Mouse (Mus musculus) ovary, postnatal 10 days (tissue): ENCODE results near the gene Klhl3.

ENCODE experiments used
- DNase-seq: peaks from one replicate; pipeline ENCODE4 v3.0.0; 2022; ENCODE audit warnings: low spot score

Klhl3 gene

GRCm38 (mm10) chr13:58066496-58067389, 46.6 kb downstream of the Klhl3 start:
- no peak for DNase-seq

DNA sequence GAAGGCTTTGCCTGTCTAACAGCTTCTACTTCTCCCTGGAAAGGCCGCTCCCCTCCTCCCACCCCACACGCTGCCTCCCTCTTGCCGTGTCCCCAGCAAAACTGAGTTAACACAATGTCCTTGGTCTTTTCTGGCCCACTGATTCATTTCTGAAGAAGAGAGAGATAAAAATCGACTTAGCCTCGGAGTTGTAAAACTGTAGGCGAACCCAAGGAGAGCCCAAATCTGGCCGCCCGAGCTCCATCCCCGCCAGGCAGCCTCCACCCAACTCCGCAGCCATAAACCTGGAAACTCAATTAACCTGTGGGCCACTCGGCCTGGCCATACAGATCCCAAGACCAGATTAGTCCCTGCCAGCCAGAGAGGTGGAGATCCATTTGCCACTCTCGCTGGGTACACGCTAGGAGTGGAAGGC, 47.3 kb downstream of the Klhl3 start:
- no peak for DNase-seq

GRCm38 (mm10) chr13:58065316-58065715, 48.1 kb downstream of the Klhl3 start:
- no peak for DNase-seq

DNA sequence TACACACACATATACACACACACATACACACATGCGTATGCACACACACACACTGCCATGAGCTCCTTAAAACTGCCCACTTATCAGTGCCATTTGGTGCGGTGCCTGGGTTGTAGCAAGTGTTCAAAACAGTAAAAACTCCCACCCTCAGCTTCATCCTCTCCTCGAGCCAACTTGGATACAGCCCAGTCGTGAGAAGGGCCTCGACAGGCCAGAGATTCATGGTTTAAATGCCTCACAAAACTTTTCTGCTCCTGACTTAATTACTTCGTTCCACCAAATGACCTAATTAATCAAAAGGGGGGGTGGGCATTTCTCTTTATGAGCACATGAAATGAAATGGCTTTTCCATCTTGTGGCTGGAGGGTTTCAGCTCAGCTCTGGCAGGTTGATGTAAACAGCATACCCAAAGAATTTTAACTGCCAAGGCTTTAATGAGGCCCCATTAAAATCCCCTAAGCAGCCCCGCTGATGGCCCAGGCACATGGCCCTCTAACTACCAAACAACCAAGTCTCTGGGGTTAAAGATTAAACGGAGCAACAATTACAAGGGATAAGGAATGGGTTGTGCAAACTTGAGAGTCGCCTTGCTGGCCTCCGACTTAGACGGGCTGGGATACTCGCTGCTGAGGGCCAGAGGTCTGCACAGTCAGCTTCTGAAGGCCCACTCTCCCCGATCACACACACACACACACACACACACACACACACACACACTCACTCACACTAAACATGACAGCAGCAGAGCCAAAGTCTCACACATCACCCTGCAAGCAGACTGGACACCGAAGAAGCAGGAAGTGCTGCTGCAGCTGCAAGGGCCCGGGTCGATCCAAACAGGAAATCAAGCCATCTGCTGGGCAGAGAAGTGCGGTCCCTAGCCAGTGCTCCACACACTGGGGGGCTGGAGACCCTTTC, 55.2 kb downstream of the Klhl3 start:
- no peak for DNase-seq

GRCm38 (mm10) chr13:58056618-58057017, 56.8 kb downstream of the Klhl3 start:
- no peak for DNase-seq

- no peak for DNase-seq
Measured at GRCm38 (mm10) chr13:58053628-58054027, 59.8 kb downstream of the Klhl3 start.

GRCm38 (mm10) chr13:58051654-58052053, 61.7 kb downstream of the Klhl3 start:
- DNase-seq: no peak

DNA sequence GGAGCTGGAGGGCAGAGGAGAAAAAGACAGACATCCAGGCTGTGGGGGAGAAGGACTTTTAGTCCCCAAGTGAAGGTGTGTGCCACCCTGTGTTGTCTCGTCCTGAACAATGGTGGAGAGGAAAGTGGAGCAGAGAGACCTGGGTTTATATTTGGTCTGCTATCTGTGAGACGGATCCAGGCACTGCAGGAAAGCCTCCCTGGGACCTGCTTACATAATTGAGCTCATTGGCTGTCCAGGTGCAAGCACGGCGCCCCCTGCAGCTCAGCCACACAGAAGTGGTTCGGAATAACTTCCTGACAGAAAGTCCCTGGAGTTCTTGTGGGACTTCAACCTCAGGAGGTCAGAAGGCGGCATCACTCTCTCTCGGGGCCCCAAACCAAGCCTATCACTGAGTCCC, 62.1 kb downstream of the Klhl3 start:
- no peak for DNase-seq

GRCm38 (mm10) chr13:58049121-58049520, 64.3 kb downstream of the Klhl3 start:
- no peak for DNase-seq

GRCm38 (mm10) chr13:58048076-58048475, 65.3 kb downstream of the Klhl3 start:
- no peak for DNase-seq

GRCm38 (mm10) chr13:58046178-58046577, 67.2 kb downstream of the Klhl3 start:
- no peak for DNase-seq

DNA sequence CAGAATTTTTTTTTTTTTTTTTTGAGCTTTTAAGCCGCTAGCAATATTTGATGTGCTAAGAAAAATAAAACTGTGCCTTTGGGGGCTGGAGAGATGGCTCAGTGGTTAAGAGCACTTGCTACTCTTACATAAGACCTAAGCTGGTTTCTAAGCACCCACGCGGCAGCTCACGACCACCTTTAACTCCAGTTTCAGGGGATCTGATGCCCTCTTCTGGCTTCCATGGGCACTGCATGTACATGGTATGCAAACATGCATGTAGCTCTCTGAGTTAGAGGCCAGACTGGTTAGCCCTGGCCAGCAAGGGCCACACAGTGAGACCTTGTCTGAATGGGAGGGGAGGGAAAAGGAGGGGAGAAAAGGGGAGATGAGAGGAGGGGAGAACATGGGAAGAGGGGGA, 68.1 kb downstream of the Klhl3 start:
- DNase-seq: no peak

- no peak for DNase-seq
Measured at GRCm38 (mm10) chr13:58043278-58043677, 70.1 kb downstream of the Klhl3 start.

- DNase-seq: no peak
Measured at GRCm38 (mm10) chr13:58040112-58040511, 73.3 kb downstream of the Klhl3 start.

DNA sequence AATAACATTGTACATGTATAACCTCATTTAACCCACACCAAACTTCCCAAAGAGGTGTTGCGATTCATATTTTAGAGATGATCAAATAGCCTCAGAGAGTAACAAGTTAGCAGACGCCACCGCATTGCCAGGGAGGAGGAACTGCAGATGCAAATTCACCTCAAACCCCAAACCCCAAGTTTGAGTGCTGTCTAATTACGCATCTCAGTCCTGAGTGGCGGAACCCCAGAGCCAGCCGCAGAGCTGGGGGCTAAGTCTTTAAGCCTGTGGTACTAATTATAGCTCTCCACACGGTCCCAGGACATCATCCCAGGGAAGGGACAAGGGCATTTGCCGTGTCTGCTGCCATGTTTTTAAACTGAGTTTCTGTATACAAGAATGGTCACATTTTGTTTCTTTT, 75.9 kb downstream of the Klhl3 start:
- no peak for DNase-seq

DNA sequence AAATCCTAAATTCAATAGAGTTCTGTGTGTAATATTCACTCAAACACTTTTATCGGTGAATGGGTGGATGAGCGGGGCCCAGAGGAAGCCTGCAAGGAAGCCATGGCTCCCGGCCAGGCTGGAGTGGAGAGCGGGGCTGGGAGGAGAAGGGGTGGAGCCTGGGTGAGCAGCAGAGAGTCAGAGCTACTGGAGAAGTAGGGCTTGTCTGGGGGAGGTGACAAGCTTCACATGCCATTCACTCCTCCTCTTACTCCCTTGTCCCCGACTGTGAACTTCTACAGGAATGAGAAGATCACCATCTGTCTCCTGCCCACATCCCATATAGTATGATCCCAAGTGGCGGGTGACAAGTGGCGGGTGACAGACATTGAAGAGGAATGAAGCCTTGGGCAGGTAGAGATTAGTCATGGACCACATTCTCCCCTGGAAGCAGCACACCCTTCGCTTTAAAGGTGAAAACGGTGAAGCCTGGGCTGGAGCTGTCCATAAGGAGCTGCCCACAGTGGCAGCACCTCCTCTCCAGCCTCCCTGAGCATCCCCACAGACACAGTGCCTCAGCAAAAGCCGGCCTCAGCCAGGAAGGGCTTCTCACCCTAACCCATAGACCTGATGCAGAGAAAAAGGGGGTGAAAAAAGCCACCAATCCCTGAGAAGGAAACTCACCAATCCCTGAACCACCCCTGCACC, 77.8 kb downstream of the Klhl3 start:
- no peak for DNase-seq

DNA sequence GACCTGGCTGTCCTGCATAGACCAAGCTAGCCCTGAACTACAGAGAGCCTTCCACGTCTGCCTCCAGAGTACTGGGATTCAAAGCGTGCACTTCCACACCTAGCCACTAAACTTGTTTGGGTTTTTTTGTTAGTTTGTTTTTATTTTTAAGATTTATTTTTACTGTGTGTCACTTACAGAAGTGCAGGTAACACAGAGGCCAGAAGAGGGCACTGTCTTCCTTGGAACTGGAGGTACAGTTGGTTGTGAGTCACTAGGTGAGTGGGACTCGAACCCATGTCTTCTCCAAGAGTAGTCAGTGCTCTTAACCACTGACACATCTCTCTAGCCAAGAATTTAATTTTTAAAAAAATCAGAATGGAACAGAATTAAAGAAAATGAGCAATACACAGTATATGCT, 78.4 kb downstream of the Klhl3 start:
- no peak for DNase-seq

DNA sequence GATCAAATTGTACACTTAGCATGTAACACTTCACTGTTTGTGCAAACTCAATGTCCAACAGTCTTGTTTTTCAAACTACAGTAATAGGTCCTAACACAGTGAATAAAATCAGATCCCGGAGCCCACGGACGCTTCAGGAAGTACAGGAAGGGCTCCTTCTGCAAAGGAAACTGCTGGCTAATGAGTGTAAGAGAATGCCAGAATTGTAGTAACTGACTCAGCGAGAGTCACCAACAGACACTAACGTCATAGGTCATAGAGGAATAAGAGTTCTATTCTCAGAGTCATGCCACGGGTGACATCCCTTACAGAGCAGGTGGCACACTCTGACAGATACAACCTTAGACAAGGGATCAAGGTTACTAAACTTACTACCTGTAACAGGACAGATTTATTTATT, 78.9 kb downstream of the Klhl3 start:
- no peak for DNase-seq

GRCm38 (mm10) chr13:58031755-58032154, 81.6 kb downstream of the Klhl3 start:
- DNase-seq: peak; percentile 18

DNA sequence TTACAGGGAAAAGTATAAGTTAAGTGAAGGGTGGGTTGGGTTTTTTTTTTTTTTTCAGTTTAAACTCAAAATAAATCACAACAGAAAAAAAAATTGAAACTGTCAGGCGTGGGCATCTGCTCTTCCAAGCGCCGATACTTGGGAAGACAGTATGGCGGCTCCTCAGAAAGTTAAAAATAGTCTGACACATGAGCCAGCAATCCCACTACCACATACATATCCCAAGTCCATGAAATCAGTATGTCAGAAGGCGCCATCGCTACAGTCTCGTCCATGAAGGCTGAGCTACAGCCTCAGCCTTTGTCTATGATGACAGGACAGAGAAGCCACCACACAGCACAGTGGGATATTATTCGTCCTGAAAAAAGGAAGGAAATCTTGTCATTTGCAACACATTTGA, 86.3 kb downstream of the Klhl3 start:
- DNase-seq: no peak

DNA sequence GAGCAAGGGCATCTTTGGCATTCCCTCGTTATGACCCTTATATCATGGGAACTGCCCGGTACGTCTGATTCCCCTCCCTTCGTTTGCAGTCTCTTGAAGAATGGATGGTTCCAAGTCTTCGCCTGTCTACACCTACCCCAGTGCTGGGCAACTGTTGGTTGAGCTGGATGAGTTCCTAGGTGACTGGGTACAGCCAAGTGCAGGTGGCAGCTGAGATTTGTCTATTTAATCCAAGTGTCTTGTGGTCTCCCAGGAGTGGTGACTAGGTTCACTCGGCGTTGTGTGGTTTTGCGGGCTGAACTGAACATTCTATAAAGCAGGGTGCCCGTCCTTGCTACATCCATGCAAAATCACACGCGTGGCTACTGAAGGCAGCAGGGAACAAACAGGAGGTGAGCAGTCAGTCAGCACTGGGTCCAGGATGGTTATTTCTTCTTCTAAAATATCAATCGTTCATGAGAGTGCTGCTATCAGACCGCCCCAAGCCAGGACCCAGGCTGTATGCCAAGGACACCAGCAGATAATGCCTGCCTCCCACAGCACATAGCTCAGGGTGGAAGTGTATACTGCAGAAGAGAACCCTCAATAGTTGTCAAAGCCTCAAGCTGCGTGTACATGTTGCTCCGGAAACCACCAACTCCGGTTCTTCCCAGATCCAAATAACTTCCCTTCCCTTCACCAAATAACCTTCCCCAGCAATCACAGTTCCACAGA, 87.5 kb downstream of the Klhl3 start:
- DNase-seq: no peak
